Mouse (Mus musculus): Measurements from ENCODE around the gene Ring1. TPM values are rescaled to one million over a fixed set of nuclear protein-coding genes. Genes with fewer than 3 reads are reported as not detected.
"Not testable (repeated sequence)": the region's sequence is repeated elsewhere in the genome, so short reads cannot be mapped to it uniquely, and the experiment has no call there.

Ring1 gene
- polyA plus RNA-seq, 1 experiment: 52.0 TPM

GRCm38 (mm10) chr17:33995651-33996050 is 28.8 kb downstream of the Ring1 start:
- 74% methylated on average over 3 of the region's 3 CpGs for WGBS
- H3K27ac ChIP-seq (ENCODE audit: insufficient read depth, low read length): no peak overlapping the region
- no peaks in the 10 kb centered on the region for H3K27me3 ChIP-seq (ENCODE audit: control insufficient read depth, insufficient read depth, low read length)
- peaks cover 23% of the 10 kb centered on the region for H3K36me3 ChIP-seq (ENCODE audit: control insufficient read depth, insufficient read depth, low read length)
- no peak overlapping the region for H3K4me3 ChIP-seq (ENCODE audit: extremely low read depth, insufficient read depth, insufficient read length)
- no peak for DNase-seq (ENCODE audit: low read depth in 1 of 2, low spot score in 2 of 2)
- H3K4me1 ChIP-seq (ENCODE audit: control insufficient read depth, insufficient read depth, insufficient read length): peaks cover 6% of the 10 kb centered on the region; the same call in 1 of the 2 replicates
- no peak for TF ChIP-seq POLR2A (IDR thresholded peaks at IDR 0.05; ENCODE audit: low read depth, low read length)

GRCm38 (mm10) chr17:33994959-33995358 is 29.5 kb downstream of the Ring1 start:
- WGBS: 88% methylated on average over 8 of the region's 8 CpGs
- Histone ChIP-seq H3K36me3 (ENCODE audit: control insufficient read depth, insufficient read depth, low read length) (peaks cover 23% of the 10 kb centered on the region), H3K4me1 (ENCODE audit: control insufficient read depth, insufficient read depth, insufficient read length) (peaks cover 6% of the 10 kb centered on the region; the same call in 1 of the 2 replicates)

GRCm38 (mm10) chr17:33991788-33992664 is 32.5 kb downstream of the Ring1 start:
- DNase-seq (ENCODE audit: low read depth in 1 of 2, low spot score in 2 of 2): peak; percentile 54 to 73
- no peak overlapping the region for H3K27ac ChIP-seq (ENCODE audit: insufficient read depth, low read length)
- no peak overlapping the region for H3K4me3 ChIP-seq (ENCODE audit: extremely low read depth, insufficient read depth, insufficient read length)
- H3K27me3 ChIP-seq (ENCODE audit: control insufficient read depth, insufficient read depth, low read length): no peaks in the 10 kb centered on the region
- H3K4me1 ChIP-seq (ENCODE audit: control insufficient read depth, insufficient read depth, insufficient read length): peaks cover 3% of the 10 kb centered on the region; the same call in 1 of the 2 replicates
- peaks cover 9% of the 10 kb centered on the region for H3K36me3 ChIP-seq (ENCODE audit: control insufficient read depth, insufficient read depth, low read length)
- TF ChIP-seq POLR2A (IDR thresholded peaks at IDR 0.05; ENCODE audit: low read depth, low read length) (no peak), CTCF (IDR thresholded peaks at IDR 0.05; ENCODE audit: extremely low read depth, insufficient read depth, insufficient read length, insufficient replicate concordance) (peak; percentile 59; the same call in 1 of the 2 replicates)
- 38% methylated on average over 10 of the region's 10 CpGs for WGBS

More at GRCm38 (mm10) chr17:33994959-33995358, 29.5 kb downstream of the Ring1 start:
- Histone ChIP-seq H3K27me3 (ENCODE audit: control insufficient read depth, insufficient read depth, low read length) (no peaks in the 10 kb centered on the region), H3K4me3 (ENCODE audit: extremely low read depth, insufficient read depth, insufficient read length) (no peak overlapping the region), H3K27ac (ENCODE audit: insufficient read depth, low read length) (no peak overlapping the region)
- DNase-seq (ENCODE audit: low read depth in 1 of 2, low spot score in 2 of 2): no peak
- TF ChIP-seq POLR2A (IDR thresholded peaks at IDR 0.05; ENCODE audit: low read depth, low read length): no peak
- no peak for TF ChIP-seq CTCF (IDR thresholded peaks at IDR 0.05; ENCODE audit: extremely low read depth, insufficient read depth, insufficient read length, insufficient replicate concordance)

- H3K36me3 ChIP-seq (ENCODE audit: control insufficient read depth, insufficient read depth, low read length); H3K27ac ChIP-seq (ENCODE audit: insufficient read depth, low read length); H3K27me3 ChIP-seq (ENCODE audit: control insufficient read depth, insufficient read depth, low read length); H3K4me3 ChIP-seq (ENCODE audit: extremely low read depth, insufficient read depth, insufficient read length): not testable (repeated sequence)
- 12% methylated on average over 8 of the region's 8 CpGs for WGBS
- peaks cover 22% of the 10 kb centered on the region for H3K4me1 ChIP-seq (ENCODE audit: control insufficient read depth, insufficient read depth, insufficient read length)
- DNase-seq (ENCODE audit: low read depth in 1 of 2, low spot score in 2 of 2): peak in 1 of 2 experiments; percentile 67
- TF ChIP-seq CTCF (IDR thresholded peaks at IDR 0.05; ENCODE audit: extremely low read depth, insufficient read depth, insufficient read length, insufficient replicate concordance): peak; percentile 47; the same call in 1 of the 2 replicates
These were observed 42.3 kb downstream of the Ring1 start for GRCm38 (mm10) chr17:33982136-33982535.

- peak; percentile 85 to 95 for DNase-seq (ENCODE audit: low read depth in 1 of 2, low spot score in 2 of 2)
- TF ChIP-seq CTCF (IDR thresholded peaks at IDR 0.05; ENCODE audit: extremely low read depth, insufficient read depth, insufficient read length, insufficient replicate concordance) (peak; percentile 28; the same call in 1 of the 2 replicates), POLR2A (IDR thresholded peaks at IDR 0.05; ENCODE audit: low read depth, low read length) (peak; percentile 13; the same call in 1 of the 2 replicates)
- peaks cover 22% of the 10 kb centered on the region for H3K4me1 ChIP-seq (ENCODE audit: control insufficient read depth, insufficient read depth, insufficient read length)
- not testable (repeated sequence) for H3K36me3 ChIP-seq (ENCODE audit: control insufficient read depth, insufficient read depth, low read length); H3K27me3 ChIP-seq (ENCODE audit: control insufficient read depth, insufficient read depth, low read length)
- peak overlapping the region; percentile 97 for H3K27ac ChIP-seq (ENCODE audit: insufficient read depth, low read length)
- peak overlapping the region; percentile 66 for H3K4me3 ChIP-seq (ENCODE audit: extremely low read depth, insufficient read depth, insufficient read length)
- 2% methylated on average over 27 of the region's 27 CpGs for WGBS
These were observed 43.1 kb downstream of the Ring1 start for GRCm38 (mm10) chr17:33981192-33981909.

GRCm38 (mm10) chr17:33980181-33981035 is 44.1 kb downstream of the Ring1 start:
- no peak for DNase-seq (ENCODE audit: low read depth in 1 of 2, low spot score in 2 of 2)
- no peaks in the 10 kb centered on the region for H3K27me3 ChIP-seq (ENCODE audit: control insufficient read depth, insufficient read depth, low read length)
- 84% methylated on average over 19 of the region's 19 CpGs for WGBS
- 0 out of 2 replicates have a peak, but pooled peaks cover 2% of the 10 kb centered on the region for H3K36me3 ChIP-seq (ENCODE audit: control insufficient read depth, insufficient read depth, low read length)
- H3K27ac ChIP-seq (ENCODE audit: insufficient read depth, low read length): peak overlapping the region; percentile 88
- peaks cover 22% of the 10 kb centered on the region for H3K4me1 ChIP-seq (ENCODE audit: control insufficient read depth, insufficient read depth, insufficient read length)
- TF ChIP-seq CTCF (IDR thresholded peaks at IDR 0.05; ENCODE audit: extremely low read depth, insufficient read depth, insufficient read length, insufficient replicate concordance): no peak
- TF ChIP-seq POLR2A (IDR thresholded peaks at IDR 0.05; ENCODE audit: low read depth, low read length): no peak
- no peak overlapping the region for H3K4me3 ChIP-seq (ENCODE audit: extremely low read depth, insufficient read depth, insufficient read length)

Data from spleen, adult 2 months (tissue).